Mouse (Mus musculus) left cerebral cortex, postnatal 25 days (tissue): ENCODE data around the gene Chek2. TPM values are rescaled to one million over a fixed set of nuclear protein-coding genes. Genes with fewer than 3 reads are reported as not detected.

Experiments used
- DNase-seq, 2 experiments: peaks; one replicate each; pipeline ENCODE4 v3.0.0; 2022; ENCODE audit warnings: low spot score in 2 of 2, mixed read lengths in 1 of 2
- intact Hi-C: fragments of 180-260 bp; cut with DNase I; formaldehyde crosslinking; loops from one replicate; pipeline ENCODE4 v1.15.1; 2025
- total RNA-seq, 2 experiments: library from RNA; stranded (reverse); gene quantifications; 2 replicates each; pipeline ENCODE4 v1.2.3; 2021

Chek2 gene
- 1 to 10 TPM; 1.2 to 1.4 TPM for total RNA-seq

DNA sequence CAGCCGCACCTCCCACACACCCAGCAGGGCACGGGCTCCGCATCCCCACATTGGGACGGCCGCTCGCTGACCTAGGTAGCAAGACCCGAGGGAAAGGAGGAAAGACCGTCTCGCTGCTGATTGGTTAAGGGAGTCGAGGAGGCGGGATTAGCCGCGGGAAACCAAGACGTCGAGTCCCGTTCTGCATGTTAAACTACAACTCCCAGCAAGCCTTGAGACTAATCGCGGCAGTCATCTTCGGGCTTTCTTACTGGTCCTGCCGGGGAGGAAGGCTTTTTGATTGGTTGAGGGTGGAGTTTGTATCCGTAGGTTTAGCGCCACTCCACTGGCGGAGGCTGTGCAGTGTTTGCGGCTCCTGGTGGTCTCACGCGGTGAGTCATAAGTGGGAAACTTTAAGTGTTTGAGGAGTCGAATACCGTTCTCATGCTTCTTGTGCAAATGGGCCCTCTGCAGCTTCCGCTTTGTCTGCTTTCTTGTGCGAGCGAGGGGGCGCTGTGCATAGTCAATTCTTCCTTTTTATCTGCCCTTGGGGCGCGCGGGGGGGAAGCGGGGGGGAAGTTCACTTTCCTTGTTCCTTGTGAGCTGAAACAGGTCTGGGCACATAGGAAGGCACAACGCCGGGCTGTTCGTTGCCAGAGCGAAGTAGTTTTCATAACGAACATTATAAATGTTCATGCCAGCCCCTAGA is at the start of gene Chek2, which contains the start of gene Hscb:
Chek2 (plus strand) TSS at position 302 of the 688 bp plus-strand sequence.
Hscb (minus strand) TSS at position 100 of the 688 bp plus-strand sequence.
- peak; percentile 98 to 99 for DNase-seq
- intact Hi-C loops, result loop anchor here (5.0 to 10.0 kb wide), 2 partner anchors 372 to 495 kb away; partner anchors contain the start of gene Pitpnb

DNA sequence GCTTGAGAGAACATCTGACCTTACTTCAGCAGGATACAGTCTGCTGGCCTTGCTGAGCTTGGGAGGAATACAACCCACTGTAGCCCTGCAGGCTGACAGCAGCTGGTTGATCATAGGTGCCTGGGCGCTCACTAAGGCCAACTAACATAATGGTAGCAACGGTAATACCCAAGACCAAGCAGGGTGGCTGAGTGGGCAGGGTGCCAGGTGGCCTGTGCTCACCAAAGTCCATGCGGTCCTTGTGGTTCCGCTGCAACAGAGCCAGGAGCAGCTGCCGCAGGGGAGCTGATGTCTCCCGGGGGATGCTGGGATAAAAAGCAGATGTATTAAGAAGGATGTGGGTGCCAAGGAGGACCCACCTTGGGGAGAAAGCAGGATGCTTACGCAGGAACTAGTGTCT is 45.4 kb upstream of the Chek2 start:
- no peak for DNase-seq
- intact Hi-C loops, result no loop called here

DNA sequence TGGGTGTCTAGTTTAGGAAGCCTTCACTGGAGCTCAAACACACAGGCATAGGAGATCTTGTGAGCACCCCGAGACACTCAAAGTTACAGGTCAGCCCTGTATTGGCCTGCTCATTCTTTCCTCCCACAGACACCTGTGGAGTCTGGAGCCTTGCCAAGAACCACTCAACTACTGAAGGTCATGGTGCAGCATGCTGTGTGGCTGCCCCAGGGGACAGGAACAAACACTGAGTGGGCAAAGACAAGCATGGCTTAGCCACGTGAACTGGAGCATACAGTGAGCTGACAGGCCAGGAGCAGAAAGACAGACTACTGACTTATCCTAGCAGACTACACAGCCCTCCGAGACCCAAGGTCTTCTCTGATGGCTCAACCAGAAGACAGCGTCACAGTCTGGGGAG is 42.1 kb upstream of the Chek2 start:
- intact Hi-C loops, result no loop called here
- DNase-seq, result no peak

DNA sequence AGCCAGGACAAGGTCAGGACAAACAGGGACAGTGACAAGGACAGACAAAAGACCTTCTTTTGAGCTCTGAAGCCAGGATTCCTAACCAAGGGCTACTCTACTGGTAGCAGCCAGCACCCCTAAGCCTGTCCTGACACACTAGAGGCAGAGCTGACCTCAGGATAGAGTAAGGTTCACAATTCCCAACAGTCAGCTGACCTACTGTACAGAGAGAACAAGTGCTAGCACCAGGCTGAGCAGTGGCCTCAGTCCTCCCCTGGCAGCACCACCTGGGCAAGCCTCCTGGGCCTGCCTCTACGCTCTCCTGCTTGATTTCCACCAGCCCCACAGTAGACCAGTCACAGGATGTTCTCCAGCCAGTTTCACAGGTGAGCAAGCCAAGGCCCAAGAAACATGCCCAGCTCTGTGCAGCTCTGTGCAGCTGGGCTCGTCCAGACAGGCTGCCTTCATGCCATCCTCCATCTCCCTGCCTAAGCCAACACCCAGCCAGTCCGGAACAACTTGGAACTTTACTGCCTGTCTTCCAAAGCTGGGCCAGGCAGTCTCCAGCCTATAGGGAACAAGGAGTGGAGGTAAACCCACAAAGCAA is 38.6 kb upstream of the Chek2 start:
- DNase-seq, result no peak
- intact Hi-C loops, result no loop called here

DNA sequence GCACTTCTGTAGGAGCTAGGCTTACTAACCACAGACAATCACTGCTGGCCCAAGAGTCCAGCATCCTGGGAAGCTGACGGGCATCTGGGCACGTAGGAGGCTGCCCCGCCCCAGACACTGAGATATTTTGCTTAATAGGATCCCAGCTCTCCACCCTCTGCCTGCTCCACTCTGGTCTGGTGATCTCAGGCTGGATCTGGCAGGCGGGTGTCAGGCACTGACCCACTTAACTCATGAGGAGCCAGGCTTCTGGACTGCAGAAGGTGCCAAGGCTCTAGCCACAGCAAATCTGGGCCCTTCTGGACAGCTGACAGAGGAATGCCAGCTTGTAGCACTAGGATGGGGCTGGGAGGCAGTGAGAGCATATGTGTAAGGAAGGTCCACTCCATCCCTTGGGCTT is 37.6 kb upstream of the Chek2 start:
- intact Hi-C loops, result no loop called here
- peak in 1 of 2 experiments; percentile 31 for DNase-seq

DNA sequence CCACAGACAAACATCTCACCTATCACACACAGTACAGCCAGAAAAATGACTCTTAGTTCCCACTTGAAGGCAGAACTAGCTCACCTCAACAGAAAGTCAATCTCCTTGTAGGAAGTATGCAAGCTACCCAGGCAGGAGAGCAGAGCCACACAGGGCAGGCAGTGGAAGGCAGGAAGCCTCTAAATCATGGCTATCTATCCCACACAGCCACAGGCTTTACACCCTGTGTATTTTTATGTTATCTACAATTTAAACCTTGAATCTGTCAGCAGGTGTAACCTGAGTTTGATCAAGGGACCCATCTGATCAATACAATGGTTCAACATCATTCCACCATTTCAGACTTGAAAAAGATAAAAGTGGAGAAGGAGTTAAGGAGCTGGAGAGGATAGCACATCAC is 37.0 kb upstream of the Chek2 start:
- no peak for DNase-seq
- intact Hi-C loops, result no loop called here

DNA sequence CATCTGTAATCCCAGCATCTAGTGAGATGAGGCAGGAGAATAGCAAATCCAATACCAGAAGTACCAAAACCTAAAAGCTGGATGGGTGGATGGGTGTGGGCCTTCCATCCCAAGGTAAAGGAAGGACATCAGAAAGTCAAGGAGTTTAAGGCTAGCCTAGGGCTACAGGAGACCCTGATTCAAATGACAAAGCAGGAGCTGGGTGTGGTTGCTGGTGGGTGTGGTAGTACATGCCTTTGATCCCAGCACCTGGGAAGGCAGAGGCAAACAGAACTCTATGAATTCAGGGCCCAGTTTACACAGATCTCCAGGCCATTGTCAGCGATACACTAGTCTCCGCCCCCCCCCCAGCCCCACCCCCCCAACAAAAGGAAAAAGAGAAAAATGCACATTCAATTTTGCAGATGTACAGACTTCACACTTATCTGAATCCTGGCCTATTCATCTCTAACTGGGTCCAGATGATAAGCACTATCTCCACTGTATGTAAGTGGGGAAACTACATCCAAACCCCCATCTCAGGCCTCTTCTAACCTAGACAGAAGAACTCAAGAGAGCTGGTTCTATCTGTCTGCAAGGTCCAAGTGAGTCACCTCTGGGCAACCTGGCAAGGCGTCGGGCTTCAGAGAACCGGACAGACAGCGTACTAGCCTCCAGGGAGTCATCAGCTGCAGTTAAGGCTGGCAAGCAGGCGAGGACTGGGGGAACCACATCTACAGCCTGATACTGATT is 35.6 kb upstream of the Chek2 start:
- no peak for DNase-seq
- intact Hi-C loops, result no loop called here

DNA sequence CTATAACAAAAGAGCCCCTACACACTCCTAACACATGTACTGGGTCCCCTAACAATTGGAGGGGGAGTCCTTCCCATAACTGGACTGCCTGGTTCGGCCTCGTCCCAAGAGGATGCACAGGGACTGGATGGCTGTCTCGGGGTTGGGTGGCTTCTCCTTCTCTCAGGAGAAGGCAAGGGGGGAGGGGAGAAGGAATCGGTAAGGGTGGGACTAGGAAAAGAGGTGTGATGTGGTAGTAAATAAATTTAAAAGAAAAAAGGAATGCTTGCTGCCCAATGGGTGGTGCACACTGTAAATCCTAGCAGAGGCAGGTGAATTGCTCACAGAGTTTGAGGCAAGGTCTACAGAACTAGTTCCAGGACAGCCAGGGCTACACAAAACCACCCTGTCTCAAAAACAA is 33.6 kb upstream of the Chek2 start:
- DNase-seq, result no peak
- intact Hi-C loops, result no loop called here

DNA sequence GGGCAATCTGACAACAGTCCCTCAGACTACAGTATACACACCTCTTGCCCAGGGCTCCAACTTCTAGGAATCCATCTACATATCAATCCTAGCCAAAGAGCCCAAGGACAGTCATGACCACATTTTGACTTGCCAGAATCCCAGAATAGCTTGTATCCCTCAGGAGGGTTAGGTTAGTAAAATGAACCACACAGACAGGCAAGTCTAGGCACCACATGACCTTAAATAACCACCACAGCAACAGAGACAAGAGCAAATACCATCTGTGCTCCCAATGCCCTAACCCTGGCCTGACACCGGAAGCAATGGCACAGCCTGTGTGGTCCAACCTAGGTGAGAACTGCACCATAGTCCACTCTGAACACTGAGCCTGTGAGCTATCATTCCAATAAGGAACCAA is 33.1 kb upstream of the Chek2 start:
- DNase-seq, result no peak
- intact Hi-C loops, result no loop called here

DNA sequence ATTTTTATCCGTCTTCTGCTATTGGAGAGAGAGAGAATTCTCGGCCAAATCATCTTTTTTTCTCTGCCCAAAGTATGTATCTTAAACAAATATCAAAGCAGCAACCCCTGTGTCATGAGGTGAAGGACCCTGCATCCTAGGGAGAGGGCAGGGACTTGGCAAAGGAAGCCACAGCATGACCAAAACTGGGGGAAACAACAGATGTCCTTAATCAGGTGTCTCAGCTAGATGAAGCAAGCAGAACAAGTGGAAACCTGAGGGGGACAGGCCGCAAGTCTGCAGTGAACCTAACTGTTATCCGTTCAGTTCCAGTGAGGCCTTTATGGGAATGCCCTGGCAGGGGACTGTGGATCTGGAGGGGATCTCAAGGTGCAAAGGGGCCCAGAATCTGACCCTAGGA is 32.3 kb upstream of the Chek2 start:
- intact Hi-C loops, result no loop called here
- DNase-seq, result no peak

DNA sequence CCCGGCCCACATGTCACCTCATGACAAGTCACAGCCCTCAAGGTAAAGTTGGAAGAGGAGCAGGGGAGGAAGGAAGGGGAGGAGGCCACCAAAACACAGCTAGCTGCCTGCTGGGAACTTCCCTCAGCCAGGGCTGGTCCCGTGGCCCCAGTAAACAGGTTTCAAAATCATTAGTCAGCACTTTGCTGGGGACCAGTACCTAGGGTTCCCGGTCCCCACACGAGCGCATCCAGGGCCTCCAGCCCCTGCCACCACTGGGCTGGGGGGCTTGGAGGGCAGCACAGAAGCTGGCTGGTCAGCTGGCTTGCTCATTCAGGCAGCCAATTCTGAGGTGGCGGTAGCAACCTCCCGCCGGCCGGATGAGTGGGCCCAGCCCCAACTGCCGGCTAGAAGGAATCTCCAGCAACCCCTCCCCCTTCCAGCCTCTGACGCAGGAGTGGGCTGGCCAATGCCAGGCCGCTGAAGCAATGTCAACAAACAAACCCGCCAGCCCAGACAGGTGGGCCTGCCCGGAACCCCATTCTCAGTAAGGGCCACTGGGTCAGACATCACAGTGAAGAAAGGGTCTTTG is 31.6 kb upstream of the Chek2 start:
- intact Hi-C loops, result no loop called here
- DNase-seq, result peak; percentile 86 to 90

DNA sequence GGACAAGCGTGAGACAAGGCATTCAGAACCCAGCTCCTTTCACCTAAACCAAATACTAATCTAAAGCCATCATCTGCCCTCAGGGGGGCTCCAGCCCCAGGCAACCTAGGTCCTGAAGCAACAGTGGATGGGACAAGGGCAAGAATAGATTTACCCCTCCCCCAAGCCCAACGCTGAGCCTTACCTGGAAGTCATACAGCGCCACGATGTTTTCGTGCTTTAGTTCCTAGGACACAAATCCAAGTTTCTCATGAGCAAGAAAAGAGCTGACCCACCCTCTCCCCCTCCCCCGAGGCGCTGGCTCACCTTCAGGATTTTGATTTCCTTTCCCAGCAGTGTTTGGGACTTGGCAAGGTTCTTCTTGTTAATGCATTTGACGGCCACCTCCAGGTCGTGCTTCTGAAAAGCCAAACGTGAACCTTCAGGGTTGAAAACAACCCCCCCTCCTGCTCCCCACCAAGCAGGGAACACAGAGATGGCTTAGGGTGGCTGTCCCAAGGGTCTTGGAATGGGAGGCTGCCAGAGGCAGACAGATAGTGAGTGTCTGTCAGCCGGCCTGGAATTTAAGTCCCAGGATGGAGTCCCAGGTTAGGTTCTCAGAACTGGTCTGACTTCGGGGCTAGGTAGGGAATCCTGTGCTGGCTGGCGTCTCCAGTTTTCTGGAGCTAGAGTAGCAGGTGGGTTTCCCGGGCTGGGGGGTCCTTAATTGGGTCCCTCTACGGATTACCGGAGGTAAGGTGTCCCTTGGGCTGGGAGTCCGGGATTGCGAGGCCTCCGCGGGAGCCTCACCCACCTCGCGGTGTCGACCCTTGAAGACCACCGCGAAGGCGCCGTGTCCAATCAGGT is 30.7 kb upstream of the Chek2 start:
- intact Hi-C loops, result no loop called here
- peak in 1 of 2 experiments; percentile 14 for DNase-seq

DNA sequence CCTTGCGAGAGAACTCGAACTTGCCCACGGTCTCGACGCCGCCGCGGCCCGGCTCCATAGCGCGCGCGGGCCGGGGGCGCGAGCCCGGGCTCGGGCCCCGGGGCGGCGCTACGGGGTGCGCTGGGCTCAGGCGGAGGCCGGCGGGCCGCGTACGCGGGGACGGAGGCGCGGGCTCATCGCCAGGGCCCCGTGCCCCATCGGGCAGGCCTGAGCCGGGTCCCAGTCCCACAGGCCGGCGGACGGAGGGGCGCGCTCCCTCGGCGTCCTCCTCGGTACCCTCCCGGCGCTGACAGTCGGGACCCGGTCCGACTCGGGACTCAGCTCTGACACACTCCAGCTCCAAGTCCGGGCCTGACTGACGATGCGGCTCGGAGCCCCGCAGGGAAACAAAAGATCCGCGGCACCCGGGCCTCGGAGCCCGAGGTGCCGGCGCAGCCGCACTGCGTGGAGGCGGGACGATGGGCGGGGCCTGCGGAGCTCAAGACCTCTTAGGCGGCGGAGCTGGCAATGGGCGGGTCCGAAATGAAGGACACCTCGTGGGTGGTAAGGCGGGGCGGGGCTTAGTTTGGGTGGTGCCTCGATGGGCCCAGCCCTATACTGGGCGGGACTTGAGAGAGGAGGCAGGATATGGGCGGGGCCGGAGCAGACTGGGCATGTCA is 30.0 kb upstream of the Chek2 start, which contains the start of gene Ulk1:
Ulk1 (minus strand) TSS at position 431 of the 659 bp plus-strand sequence.
- intact Hi-C loops, result no loop called here
- DNase-seq, result peak; percentile 98 to 100

DNA sequence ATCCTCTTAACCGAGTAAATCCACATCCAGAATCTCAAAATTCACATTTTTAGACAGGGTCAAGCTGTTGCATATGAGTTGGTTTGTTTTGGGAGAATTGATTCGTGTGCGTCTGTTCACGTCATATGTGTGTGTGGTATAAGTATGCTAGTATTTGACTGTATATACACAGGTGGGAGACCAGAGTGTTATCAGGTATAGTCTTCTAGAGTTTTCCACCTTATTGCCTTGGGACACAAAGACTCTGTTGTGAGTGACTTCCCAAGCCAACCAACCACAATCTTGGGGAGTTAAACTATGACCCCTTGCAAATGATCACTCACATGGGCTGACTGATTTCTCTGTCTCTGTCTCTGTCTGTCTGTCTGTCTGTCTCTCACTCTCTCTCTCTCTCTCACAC is 15.4 kb upstream of the Chek2 start:
- intact Hi-C loops, result no loop called here
- DNase-seq, result no peak

DNA sequence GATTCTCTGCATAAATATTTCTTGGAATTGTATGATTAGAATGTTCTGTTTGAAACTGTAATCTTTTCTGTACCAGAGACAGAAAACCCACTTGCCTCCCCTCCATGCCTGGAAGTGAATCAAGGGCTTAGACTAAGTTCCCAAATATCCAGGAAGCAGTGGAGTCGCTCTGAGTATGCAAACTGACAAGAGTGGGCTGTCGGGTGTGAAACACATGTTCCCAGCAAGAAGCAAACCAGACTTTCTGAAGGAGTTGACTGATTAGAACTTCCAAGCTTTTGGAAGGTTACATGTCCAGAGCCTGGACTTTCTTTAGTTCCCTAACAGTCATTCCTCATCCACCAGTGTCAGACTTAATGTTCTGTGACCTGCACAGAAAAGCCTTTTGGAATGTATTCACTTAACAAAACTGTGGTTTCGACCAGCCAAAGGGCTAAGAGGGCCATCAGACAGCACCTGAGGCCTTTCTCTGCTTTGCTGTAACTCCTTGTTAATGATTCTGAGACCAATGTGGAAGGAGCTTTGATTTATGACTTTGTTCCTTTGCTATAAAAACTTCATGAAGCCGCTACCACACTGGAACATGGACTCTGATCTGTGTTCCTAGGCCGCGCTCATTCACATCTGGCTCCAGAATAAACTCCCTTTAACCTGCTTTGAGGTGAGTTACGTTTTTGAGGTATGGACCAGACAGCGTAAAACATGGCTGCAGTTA is 12.8 kb upstream of the Chek2 start:
- intact Hi-C loops, result no loop called here

DNA sequence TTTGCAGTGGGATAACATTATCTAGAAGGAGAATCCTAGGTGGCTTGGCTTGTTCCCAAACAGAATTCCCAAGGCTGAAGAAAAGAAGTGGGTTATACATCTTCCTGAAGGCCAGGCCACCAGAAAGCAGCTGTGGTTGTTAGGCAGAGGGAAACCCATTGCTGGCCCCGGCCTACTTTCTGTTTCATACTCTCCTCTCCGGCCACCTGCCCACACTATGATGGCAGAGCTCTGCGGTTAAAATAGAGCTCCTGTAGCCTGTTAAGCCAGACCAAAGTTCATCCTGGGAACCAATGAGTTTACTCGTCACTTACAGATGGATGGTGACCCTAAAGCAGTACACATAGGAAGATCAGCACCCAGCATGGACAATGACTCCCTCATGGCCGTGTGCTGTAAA is 12.2 kb upstream of the Chek2 start:
- no peak for DNase-seq
- intact Hi-C loops, result no loop called here

More for the DNA sequence above, 12.8 kb upstream of the Chek2 start:
- DNase-seq, result peak; percentile 17 to 64

DNA sequence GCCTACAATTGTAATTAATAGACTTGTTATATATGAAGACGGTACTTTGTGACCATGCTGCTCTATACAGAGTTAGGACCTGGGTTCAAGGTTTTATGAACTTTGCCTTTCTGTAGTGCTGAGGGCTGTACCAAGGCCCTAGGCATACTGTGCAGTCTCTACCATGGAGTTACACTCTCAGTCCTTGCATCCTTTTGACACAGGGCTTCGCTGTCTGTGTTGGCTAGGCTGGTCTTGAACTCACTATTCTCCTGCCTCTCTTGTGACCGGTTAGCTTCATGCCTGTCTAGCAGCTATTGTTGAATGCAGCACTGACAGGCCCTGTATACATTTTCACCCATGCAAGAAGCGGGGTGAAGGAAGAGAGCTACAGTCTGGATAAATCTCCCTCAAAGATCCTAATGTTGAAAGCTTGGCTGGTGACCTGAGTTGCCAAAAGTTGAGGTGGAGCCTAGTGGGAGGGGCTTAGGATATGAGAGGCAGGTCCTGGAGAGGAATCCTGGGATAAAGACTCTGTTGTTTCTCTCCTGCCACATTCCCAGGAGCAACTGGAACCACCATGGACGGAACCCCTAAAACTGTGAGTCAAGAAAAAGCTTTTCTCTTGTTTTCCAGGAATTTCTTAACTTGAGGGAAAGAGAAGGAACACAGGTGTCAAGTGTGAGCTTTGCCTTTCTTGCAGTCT is 8.6 kb upstream of the Chek2 start:
- no peak for DNase-seq
- intact Hi-C loops, result loop anchor here (10.0 kb wide), 1 partner anchor 504 kb away; the partner anchor contains the start of gene Pitpnb

DNA sequence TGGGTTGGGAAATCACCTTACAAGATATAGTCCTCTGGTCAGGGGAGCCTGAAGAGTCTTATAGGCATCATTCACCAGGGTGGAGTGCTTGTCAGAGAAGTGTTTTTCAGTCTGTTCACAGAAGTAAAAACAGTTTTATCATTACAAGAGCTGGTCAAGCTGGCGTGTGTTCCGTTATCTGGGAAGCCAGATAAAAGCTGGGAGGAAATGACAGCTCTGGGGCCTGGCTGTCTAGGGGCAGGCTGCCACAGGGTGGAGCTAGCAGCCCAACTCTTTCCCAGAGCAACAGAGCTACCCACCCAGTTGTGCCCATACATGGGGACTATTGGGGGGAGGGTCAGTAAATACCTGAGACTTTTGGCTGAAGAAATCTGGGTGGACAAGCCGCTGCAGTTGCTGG is 3.8 kb upstream of the Chek2 start:
- intact Hi-C loops, result loop anchor here (1.0 to 10.0 kb wide), 5 partner anchors 87 to 499 kb away; partner anchors contain the start of gene Pitpnb
- peak; percentile 32 to 49 for DNase-seq
